Mouse (Mus musculus): ENCODE results near the gene Grb10. TPM values are rescaled to one million over a fixed set of nuclear protein-coding genes. Genes with fewer than 3 reads are reported as not detected.

Gene Grb10
- polyA plus RNA-seq, 1 experiment: 20.5 TPM

- Histone ChIP-seq H3K4me3 (ENCODE audit: insufficient read depth, low read depth, low read length) (no peak overlapping the region), H3K36me3 (ENCODE audit: control insufficient read depth, insufficient read depth, low read length) (no peaks in the 10 kb centered on the region), H3K27ac (ENCODE audit: insufficient read depth, low read depth, low read length) (no peak overlapping the region), H3K27me3 (replicated peaks; ENCODE audit: control insufficient read depth, insufficient read depth, low read length) (no peaks in the 10 kb centered on the region), H3K4me1 (ENCODE audit: control insufficient read depth, insufficient read depth, low read length) (no peaks in the 10 kb centered on the region; the same call in 1 of the 2 replicates)
- no peak for DNase-seq
- 57% methylated on average over 4 of the region's 4 CpGs for WGBS
- TF ChIP-seq POLR2A (IDR thresholded peaks at IDR 0.05; ENCODE audit: low read depth, low read length) (no peak), CTCF (conservative IDR thresholded peaks at IDR 0.05; ENCODE audit: insufficient read depth, insufficient read length, low read depth, low read length) (no peak)
Measured at GRCm38 (mm10) chr11:11886403-11886998, 152.0 kb downstream of the Grb10 start.

GRCm38 (mm10) chr11:11885921-11886320 is 152.6 kb downstream of the Grb10 start:
- no peak overlapping the region for H3K27ac ChIP-seq (ENCODE audit: insufficient read depth, low read depth, low read length)
- DNase-seq: peak; percentile 84
- WGBS: 30% methylated on average over 3 of the region's 3 CpGs
- no peaks in the 10 kb centered on the region; the same call in 1 of the 2 replicates for H3K4me1 ChIP-seq (ENCODE audit: control insufficient read depth, insufficient read depth, low read length)
- no peak for TF ChIP-seq POLR2A (IDR thresholded peaks at IDR 0.05; ENCODE audit: low read depth, low read length)
- TF ChIP-seq CTCF (conservative IDR thresholded peaks at IDR 0.05; ENCODE audit: insufficient read depth, insufficient read length, low read depth, low read length): no peak
- no peak overlapping the region for H3K4me3 ChIP-seq (ENCODE audit: insufficient read depth, low read depth, low read length)
- no peaks in the 10 kb centered on the region for H3K36me3 ChIP-seq (ENCODE audit: control insufficient read depth, insufficient read depth, low read length)
- H3K27me3 ChIP-seq (replicated peaks; ENCODE audit: control insufficient read depth, insufficient read depth, low read length): no peaks in the 10 kb centered on the region

- 83% methylated on average over 4 of the region's 4 CpGs for WGBS
- Histone ChIP-seq H3K4me1 (ENCODE audit: control insufficient read depth, insufficient read depth, low read length) (no peaks in the 10 kb centered on the region; the same call in 1 of the 2 replicates), H3K4me3 (ENCODE audit: insufficient read depth, low read depth, low read length) (no peak overlapping the region), H3K27ac (ENCODE audit: insufficient read depth, low read depth, low read length) (no peak overlapping the region), H3K27me3 (replicated peaks; ENCODE audit: control insufficient read depth, insufficient read depth, low read length) (no peaks in the 10 kb centered on the region), H3K36me3 (ENCODE audit: control insufficient read depth, insufficient read depth, low read length) (no peaks in the 10 kb centered on the region)
- no peak for TF ChIP-seq CTCF (conservative IDR thresholded peaks at IDR 0.05; ENCODE audit: insufficient read depth, insufficient read length, low read depth, low read length)
- TF ChIP-seq POLR2A (IDR thresholded peaks at IDR 0.05; ENCODE audit: low read depth, low read length): no peak
- DNase-seq: no peak
Measured at GRCm38 (mm10) chr11:11885246-11885643, 153.2 kb downstream of the Grb10 start.

- Histone ChIP-seq H3K4me3 (ENCODE audit: insufficient read depth, low read depth, low read length) (no peak overlapping the region), H3K36me3 (ENCODE audit: control insufficient read depth, insufficient read depth, low read length) (no peaks in the 10 kb centered on the region), H3K4me1 (ENCODE audit: control insufficient read depth, insufficient read depth, low read length) (no peaks in the 10 kb centered on the region; the same call in 1 of the 2 replicates), H3K27me3 (replicated peaks; ENCODE audit: control insufficient read depth, insufficient read depth, low read length) (no peaks in the 10 kb centered on the region), H3K27ac (ENCODE audit: insufficient read depth, low read depth, low read length) (no peak overlapping the region)
- 64% methylated on average over 11 of the region's 11 CpGs for WGBS
- DNase-seq: no peak
- no peak for TF ChIP-seq POLR2A (IDR thresholded peaks at IDR 0.05; ENCODE audit: low read depth, low read length)
- no peak for TF ChIP-seq CTCF (conservative IDR thresholded peaks at IDR 0.05; ENCODE audit: insufficient read depth, insufficient read length, low read depth, low read length)
Measured at GRCm38 (mm10) chr11:11884533-11885245, 153.8 kb downstream of the Grb10 start.

- Histone ChIP-seq H3K27me3 (replicated peaks; ENCODE audit: control insufficient read depth, insufficient read depth, low read length) (no peaks in the 10 kb centered on the region), H3K4me1 (ENCODE audit: control insufficient read depth, insufficient read depth, low read length) (no peaks in the 10 kb centered on the region; the same call in 1 of the 2 replicates), H3K27ac (ENCODE audit: insufficient read depth, low read depth, low read length) (no peak overlapping the region), H3K4me3 (ENCODE audit: insufficient read depth, low read depth, low read length) (no peak overlapping the region), H3K36me3 (ENCODE audit: control insufficient read depth, insufficient read depth, low read length) (no peaks in the 10 kb centered on the region)
- TF ChIP-seq CTCF (conservative IDR thresholded peaks at IDR 0.05; ENCODE audit: insufficient read depth, insufficient read length, low read depth, low read length): no peak
- TF ChIP-seq POLR2A (IDR thresholded peaks at IDR 0.05; ENCODE audit: low read depth, low read length): no peak
- DNase-seq: no peak
- WGBS: 63% methylated on average over 1 of the region's 1 CpGs
Measured at GRCm38 (mm10) chr11:11881783-11882155, 156.7 kb downstream of the Grb10 start.

- Histone ChIP-seq H3K27ac (ENCODE audit: insufficient read depth, low read depth, low read length) (no peak overlapping the region), H3K4me3 (ENCODE audit: insufficient read depth, low read depth, low read length) (no peak overlapping the region), H3K27me3 (replicated peaks; ENCODE audit: control insufficient read depth, insufficient read depth, low read length) (no peaks in the 10 kb centered on the region), H3K4me1 (ENCODE audit: control insufficient read depth, insufficient read depth, low read length) (no peaks in the 10 kb centered on the region; the same call in 1 of the 2 replicates), H3K36me3 (ENCODE audit: control insufficient read depth, insufficient read depth, low read length) (no peaks in the 10 kb centered on the region)
- WGBS: 78% methylated on average over 13 of the region's 13 CpGs
- no peak for DNase-seq
- TF ChIP-seq CTCF (conservative IDR thresholded peaks at IDR 0.05; ENCODE audit: insufficient read depth, insufficient read length, low read depth, low read length): no peak
- TF ChIP-seq POLR2A (IDR thresholded peaks at IDR 0.05; ENCODE audit: low read depth, low read length): no peak
Measured at GRCm38 (mm10) chr11:11881026-11881782, 157.3 kb downstream of the Grb10 start.

Other genes with a start within 250 kb of the Grb10 start
- 0.10 and 0.28 TPM in 2 replicates for gene Fignl1, start 229.7 kb downstream of the Grb10 start, polyA plus RNA-seq (2012; rRNA removed)
- 96.2 and 103 TPM in 2 replicates for gene Ddc, start 140.5 kb downstream of the Grb10 start, polyA plus RNA-seq (2012; rRNA removed)

Data from kidney, adult 2 months (tissue).